Mouse (Mus musculus) intestine, embryonic 16.5 days (tissue): ENCODE results near the gene Agpat4. TPM values are rescaled to one million over a fixed set of nuclear protein-coding genes. Genes with fewer than 3 reads are reported as not detected.

Source experiments
- ATAC-seq: fragments of 200-750 bp; cut with Nextera tagmentation; 2 replicates; pipeline ENCODE4 v1.8.0; 2017; ENCODE audit warnings: moderate TSS enrichment, moderate library complexity
- H3K27ac ChIP-seq: fragments of 300-500 bp; sonication (generic); 2 replicates; pipeline ENCODE4 v1.5.1; 2014; ENCODE audit warnings: mild to moderate bottlenecking, low read length
- H3K27me3 ChIP-seq: fragments of 300-500 bp; sonication (generic); replicated peaks from 2 replicates; pipeline ENCODE4 v1.6.1; 2014; ENCODE audit warnings: low read length, control low read depth, mixed read lengths; ENCODE audit not compliant: control insufficient read depth, insufficient read depth
- H3K36me3 ChIP-seq: fragments of 300-500 bp; sonication (generic); 2 replicates; pipeline ENCODE4 v1.6.1; 2014; ENCODE audit warnings: low read length, control low read depth; ENCODE audit not compliant: control insufficient read depth, insufficient read depth
- H3K4me1 ChIP-seq: fragments of 300-500 bp; sonication (generic); 2 replicates; pipeline ENCODE4 v1.6.1; 2014; ENCODE audit warnings: low read length, control low read depth, mixed read lengths; ENCODE audit not compliant: control insufficient read depth, insufficient read depth
- H3K4me2 ChIP-seq: fragments of 300-500 bp; sonication (generic); 2 replicates; pipeline ENCODE4 v1.6.1; 2014; ENCODE audit warnings: low read depth, low read length, control low read depth
- H3K4me3 ChIP-seq: fragments of 300-500 bp; sonication (generic); 2 replicates; pipeline ENCODE4 v1.5.1; 2014; ENCODE audit warnings: mild to moderate bottlenecking, low read length
- H3K9ac ChIP-seq: fragments of 300-500 bp; sonication (generic); 2 replicates; pipeline ENCODE4 v1.6.1; 2014; ENCODE audit warnings: low read depth, low read length
- H3K9me3 ChIP-seq: fragments of 300-500 bp; sonication (generic); 2 replicates; pipeline ENCODE4 v1.6.1; 2016; ENCODE audit warnings: low read length, control low read depth; ENCODE audit not compliant: control insufficient read depth
- WGBS: fragments of 180-500 bp; shearing (Covaris S2); extraction: QIAGEN DNeasy Blood & Tissue Kit; methylation state at CpG from one replicate; pipeline ENCODE4 v1.1.7; 2014; 5-methylcytosine and 5-hydroxymethylcytosine counted together
- polyA plus RNA-seq: library from polyadenylated mRNA; unstranded; fragments of >200 nt; fragmentation: Nextera tagmentation; extraction: Ambion mirVana; gene quantifications from 2 replicates; pipeline ENCODE4 v1.2.1, GENCODE M21; 2015

Gene Agpat4
- polyA plus RNA-seq, 1 experiment from 2014 or later = 19.2 TPM

- Histone ChIP-seq H3K27me3 (no peaks in the 10 kb centered on the region), H3K4me1 (peaks cover 23% of the 10 kb centered on the region), H3K9me3 (no peaks in the 10 kb centered on the region), H3K27ac (peak overlapping the region; percentile 85), H3K4me3 (no peak overlapping the region), H3K9ac (peak overlapping the region; percentile 50), H3K4me2 (peak overlapping the region; percentile 33), H3K36me3 (no peaks in the 10 kb centered on the region)
- WGBS = 16% methylated on average over 5 of the region's 5 CpGs
- peak; percentile 70 for ATAC-seq
These were observed 76.6 kb downstream of the Agpat4 start for GRCm38 (mm10) chr17:12195137-12195536.

GRCm38 (mm10) chr17:12195604-12196003 is 77.1 kb downstream of the Agpat4 start:
- H3K4me2 ChIP-seq = peak overlapping the region; percentile 33
- H3K9ac ChIP-seq = peak overlapping the region; percentile 50
- no peaks in the 10 kb centered on the region for H3K27me3 ChIP-seq
- H3K27ac ChIP-seq = peak overlapping the region; percentile 85
- H3K36me3 ChIP-seq = no peaks in the 10 kb centered on the region
- H3K4me3 ChIP-seq = no peak overlapping the region
- H3K9me3 ChIP-seq = no peaks in the 10 kb centered on the region
- ATAC-seq = peak; percentile 94
- WGBS = 31% methylated on average over 10 of the region's 10 CpGs
- peaks cover 23% of the 10 kb centered on the region for H3K4me1 ChIP-seq

- no peaks in the 10 kb centered on the region for H3K9me3 ChIP-seq
- ATAC-seq = no peak
- no peak overlapping the region for H3K9ac ChIP-seq
- no peak overlapping the region for H3K4me3 ChIP-seq
- H3K4me1 ChIP-seq = peaks cover 27% of the 10 kb centered on the region
- 88% methylated on average over 4 of the region's 4 CpGs for WGBS
- H3K36me3 ChIP-seq = no peaks in the 10 kb centered on the region
- no peak overlapping the region for H3K4me2 ChIP-seq
- no peak overlapping the region for H3K27ac ChIP-seq
- H3K27me3 ChIP-seq = no peaks in the 10 kb centered on the region
These were observed 81.4 kb downstream of the Agpat4 start for GRCm38 (mm10) chr17:12199933-12200332.

GRCm38 (mm10) chr17:12201086-12201485 is 82.6 kb downstream of the Agpat4 start:
- Histone ChIP-seq H3K27ac (no peak overlapping the region), H3K27me3 (no peaks in the 10 kb centered on the region), H3K4me3 (no peak overlapping the region), H3K4me2 (no peak overlapping the region), H3K36me3 (no peaks in the 10 kb centered on the region), H3K9me3 (no peaks in the 10 kb centered on the region), H3K9ac (no peak overlapping the region), H3K4me1 (peaks cover 27% of the 10 kb centered on the region)
- WGBS = 94% methylated on average over 1 of the region's 1 CpGs
- no peak for ATAC-seq

GRCm38 (mm10) chr17:12203414-12203897 is 85.0 kb downstream of the Agpat4 start:
- H3K4me1 ChIP-seq = peaks cover 45% of the 10 kb centered on the region

GRCm38 (mm10) chr17:12204246-12204645 is 85.7 kb downstream of the Agpat4 start:
- no peak overlapping the region for H3K27ac ChIP-seq
- peaks cover 50% of the 10 kb centered on the region for H3K4me1 ChIP-seq
- H3K27me3 ChIP-seq = no peaks in the 10 kb centered on the region
- ATAC-seq = no peak
- no peaks in the 10 kb centered on the region for H3K9me3 ChIP-seq
- H3K9ac ChIP-seq = 0 out of 2 replicates have a peak overlapping the region, but pooled peaks have one; percentile 19
- H3K36me3 ChIP-seq = no peaks in the 10 kb centered on the region
- H3K4me3 ChIP-seq = no peak overlapping the region
- H3K4me2 ChIP-seq = no peak overlapping the region
- WGBS = 66% methylated on average over 3 of the region's 3 CpGs

More at GRCm38 (mm10) chr17:12203414-12203897, 85.0 kb downstream of the Agpat4 start:
- Histone ChIP-seq H3K4me2 (no peak overlapping the region), H3K9ac (no peak overlapping the region), H3K9me3 (no peaks in the 10 kb centered on the region), H3K27me3 (no peaks in the 10 kb centered on the region), H3K4me3 (no peak overlapping the region), H3K27ac (no peak overlapping the region), H3K36me3 (no peaks in the 10 kb centered on the region)
- ATAC-seq = no peak
- WGBS = 71% methylated on average over 15 of the region's 15 CpGs

GRCm38 (mm10) chr17:12204689-12205014 is 86.1 kb downstream of the Agpat4 start:
- Histone ChIP-seq H3K9me3 (no peaks in the 10 kb centered on the region), H3K36me3 (no peaks in the 10 kb centered on the region), H3K4me1 (peaks cover 50% of the 10 kb centered on the region), H3K4me2 (no peak overlapping the region), H3K27ac (peak overlapping the region; percentile 51), H3K4me3 (no peak overlapping the region), H3K9ac (0 out of 2 replicates have a peak overlapping the region, but pooled peaks have one; percentile 19), H3K27me3 (no peaks in the 10 kb centered on the region)
- WGBS = 76% methylated on average over 3 of the region's 3 CpGs
- ATAC-seq = no peak

- no peaks in the 10 kb centered on the region for H3K36me3 ChIP-seq
- ATAC-seq = peak; percentile 71
- H3K9me3 ChIP-seq = no peaks in the 10 kb centered on the region
- 0 out of 2 replicates have a peak overlapping the region, but pooled peaks have one; percentile 19 for H3K9ac ChIP-seq
- peak overlapping the region; percentile 51 for H3K27ac ChIP-seq
- H3K4me2 ChIP-seq = 0 out of 2 replicates have a peak overlapping the region, but pooled peaks have one; percentile 7
- 29% methylated on average over 10 of the region's 10 CpGs for WGBS
- H3K4me1 ChIP-seq = peaks cover 50% of the 10 kb centered on the region
- H3K4me3 ChIP-seq = no peak overlapping the region
- H3K27me3 ChIP-seq = no peaks in the 10 kb centered on the region
These were observed 86.7 kb downstream of the Agpat4 start for GRCm38 (mm10) chr17:12205015-12205693.

- H3K9me3 ChIP-seq = no peaks in the 10 kb centered on the region
- peak; percentile 12 for ATAC-seq
- WGBS = 6% methylated on average over 4 of the region's 4 CpGs
- no peak overlapping the region for H3K4me3 ChIP-seq
- H3K27ac ChIP-seq = peak overlapping the region; percentile 51
- no peak overlapping the region for H3K9ac ChIP-seq
- H3K36me3 ChIP-seq = no peaks in the 10 kb centered on the region
- H3K27me3 ChIP-seq = no peaks in the 10 kb centered on the region
- H3K4me1 ChIP-seq = peaks cover 50% of the 10 kb centered on the region
- H3K4me2 ChIP-seq = no peak overlapping the region
These were observed 87.2 kb downstream of the Agpat4 start for GRCm38 (mm10) chr17:12205694-12206075.
